Mouse (Mus musculus) forebrain, embryonic 11.5 days (tissue): ENCODE data around the gene Ccdc97. TPM values are rescaled to one million over a fixed set of nuclear protein-coding genes. Genes with fewer than 3 reads are reported as not detected.
"Not testable (repeated sequence)": the region's sequence is repeated elsewhere in the genome, so short reads cannot be mapped to it uniquely, and the experiment has no call there.

Source experiments
- ATAC-seq: fragments of 200-750 bp; cut with Nextera tagmentation; replicated peaks from 2 replicates; pipeline ENCODE4 v1.8.0; 2017; ENCODE audit warnings: moderate TSS enrichment; ENCODE audit not compliant: low FRiP score
- DNase-seq: peaks from one replicate; pipeline ENCODE4 v3.0.0-alpha.2; 2017; ENCODE audit warnings: low spot score
- H3K27ac ChIP-seq: fragments of 300-500 bp; sonication (generic); 2 replicates; pipeline ENCODE4 v1.5.1; 2014; ENCODE audit warnings: low read depth, low read length
- H3K27me3 ChIP-seq: fragments of 300-500 bp; sonication (generic); 2 replicates; pipeline ENCODE4 v1.6.1; 2014; ENCODE audit warnings: mild to moderate bottlenecking, low read length, mixed read lengths; ENCODE audit not compliant: control insufficient read depth, insufficient read depth
- H3K36me3 ChIP-seq: fragments of 300-500 bp; sonication (generic); 2 replicates; pipeline ENCODE4 v1.6.1; 2014; ENCODE audit warnings: mild to moderate bottlenecking, low read length, moderate library complexity, mixed read lengths; ENCODE audit not compliant: control insufficient read depth, insufficient read depth
- H3K4me1 ChIP-seq: fragments of 300-500 bp; sonication (generic); replicated peaks from 2 replicates; pipeline ENCODE4 v1.6.1; 2014; ENCODE audit warnings: low read length, mixed read lengths; ENCODE audit not compliant: control insufficient read depth, insufficient read depth
- H3K4me2 ChIP-seq: fragments of 300-500 bp; sonication (generic); 2 replicates; pipeline ENCODE4 v1.6.1; 2014; ENCODE audit warnings: low read depth, mild to moderate bottlenecking, low read length, moderate library complexity, mixed read lengths; ENCODE audit not compliant: severe bottlenecking
- H3K4me3 ChIP-seq: fragments of 300-500 bp; sonication (generic); 2 replicates; pipeline ENCODE4 v1.5.1; 2014; ENCODE audit warnings: low read depth, low read length
- H3K9ac ChIP-seq: fragments of 300-500 bp; sonication (generic); 2 replicates; pipeline ENCODE4 v1.6.1; 2014; ENCODE audit warnings: low read length
- H3K9me3 ChIP-seq: fragments of 300-500 bp; sonication (generic); 2 replicates; pipeline ENCODE4 v1.6.1; 2016; ENCODE audit warnings: low read length, mixed read lengths; ENCODE audit not compliant: control insufficient read depth
- WGBS: fragments of 180-500 bp; shearing (Covaris S2); extraction: QIAGEN DNeasy Blood & Tissue Kit; methylation state at CpG from one replicate; pipeline ENCODE4 v1.1.7; 2014; 5-methylcytosine and 5-hydroxymethylcytosine counted together
- polyA plus RNA-seq: library from polyadenylated mRNA; unstranded; fragments of >200 nt; fragmentation: Nextera tagmentation; extraction: Ambion mirVana; gene quantifications from 2 replicates; pipeline ENCODE4 v1.2.1, GENCODE M21; 2014

The Ccdc97 gene
- polyA plus RNA-seq, 1 experiment from 2014 or later, result 37.8 TPM

GRCm38 (mm10) chr7:25731294-25732055 is 12.6 kb upstream of the Ccdc97 start:
- WGBS, result 92% methylated on average over 8 of the region's 8 CpGs
- H3K36me3 ChIP-seq, result peaks cover 40% of the 10 kb centered on the region
- H3K9ac ChIP-seq, result no peak overlapping the region
- DNase-seq (no peak), ATAC-seq (no peak)
- no peaks in the 10 kb centered on the region for H3K27me3 ChIP-seq
- no peaks in the 10 kb centered on the region for H3K9me3 ChIP-seq
- H3K27ac ChIP-seq, result no peak overlapping the region
- H3K4me3 ChIP-seq, result no peak overlapping the region
- no peaks in the 10 kb centered on the region for H3K4me1 ChIP-seq
- no peak overlapping the region for H3K4me2 ChIP-seq

GRCm38 (mm10) chr7:25729862-25730261 is 11.0 kb upstream of the Ccdc97 start:
- Histone ChIP-seq H3K9ac (no peak overlapping the region), H3K4me3 (no peak overlapping the region), H3K4me2 (no peak overlapping the region), H3K9me3 (no peaks in the 10 kb centered on the region), H3K4me1 (no peaks in the 10 kb centered on the region), H3K27me3 (no peaks in the 10 kb centered on the region), H3K36me3 (peaks cover 45% of the 10 kb centered on the region), H3K27ac (no peak overlapping the region)
- 94% methylated on average over 2 of the region's 2 CpGs for WGBS
- ATAC-seq (no peak), DNase-seq (no peak)

GRCm38 (mm10) chr7:25729396-25729795 is 10.5 kb upstream of the Ccdc97 start:
- no peaks in the 10 kb centered on the region for H3K27me3 ChIP-seq
- no peaks in the 10 kb centered on the region for H3K4me1 ChIP-seq
- H3K36me3 ChIP-seq, result peaks cover 48% of the 10 kb centered on the region
- ATAC-seq (no peak), DNase-seq (no peak)
- H3K9me3 ChIP-seq, result no peaks in the 10 kb centered on the region
- H3K4me3 ChIP-seq, result no peak overlapping the region
- no peak overlapping the region for H3K27ac ChIP-seq
- whole genome bisulfite sequencing, result 77% methylated on average over 2 of the region's 2 CpGs
- no peak overlapping the region for H3K4me2 ChIP-seq
- H3K9ac ChIP-seq, result no peak overlapping the region

GRCm38 (mm10) chr7:25727800-25728199 is 8.9 kb upstream of the Ccdc97 start:
- no peak overlapping the region for H3K4me2 ChIP-seq
- WGBS, result 92% methylated on average over 5 of the region's 5 CpGs
- peaks cover 54% of the 10 kb centered on the region for H3K36me3 ChIP-seq
- no peak overlapping the region for H3K27ac ChIP-seq
- no peak overlapping the region for H3K4me3 ChIP-seq
- no peak for ATAC-seq
- H3K27me3 ChIP-seq, result no peaks in the 10 kb centered on the region
- no peaks in the 10 kb centered on the region for H3K9me3 ChIP-seq
- DNase-seq, result no peak
- no peak overlapping the region for H3K9ac ChIP-seq
- no peaks in the 10 kb centered on the region for H3K4me1 ChIP-seq

GRCm38 (mm10) chr7:25725886-25726285 is 7.0 kb upstream of the Ccdc97 start:
- no peaks in the 10 kb centered on the region for H3K27me3 ChIP-seq
- H3K4me2 ChIP-seq, result no peak overlapping the region
- H3K27ac ChIP-seq, result no peak overlapping the region
- H3K4me3 ChIP-seq, result no peak overlapping the region
- WGBS, result 89% methylated on average over 19 of the region's 19 CpGs
- DNase-seq (no peak), ATAC-seq (no peak)
- H3K9me3 ChIP-seq, result no peaks in the 10 kb centered on the region
- peaks cover 48% of the 10 kb centered on the region for H3K36me3 ChIP-seq
- H3K4me1 ChIP-seq, result no peaks in the 10 kb centered on the region
- H3K9ac ChIP-seq, result no peak overlapping the region

GRCm38 (mm10) chr7:25721776-25722175 is 2.9 kb upstream of the Ccdc97 start:
- H3K4me2 ChIP-seq, H3K9ac ChIP-seq, H3K4me1 ChIP-seq, H3K27me3 ChIP-seq, H3K9me3 ChIP-seq, DNase-seq, H3K27ac ChIP-seq, ATAC-seq, H3K4me3 ChIP-seq: not testable (repeated sequence)
- peaks cover 42% of the 10 kb centered on the region for H3K36me3 ChIP-seq

- Histone ChIP-seq H3K36me3 (peaks cover 37% of the 10 kb centered on the region), H3K27me3 (no peaks in the 10 kb centered on the region), H3K27ac (no peak overlapping the region), H3K4me2 (no peak overlapping the region), H3K9me3 (no peaks in the 10 kb centered on the region), H3K4me3 (no peak overlapping the region), H3K9ac (no peak overlapping the region), H3K4me1 (peaks cover 2% of the 10 kb centered on the region; the same call in 1 of the 2 replicates)
- DNase-seq (no peak), ATAC-seq (no peak)
- 90% methylated on average over 5 of the region's 5 CpGs for WGBS
Measured at GRCm38 (mm10) chr7:25720760-25721159, 1.9 kb upstream of the Ccdc97 start.

- ATAC-seq, result peak; percentile 57
- 62% methylated on average over 10 of the region's 10 CpGs for WGBS
- no peak overlapping the region for H3K9ac ChIP-seq
- no peak overlapping the region for H3K4me2 ChIP-seq
- H3K4me1 ChIP-seq, result peaks cover 2% of the 10 kb centered on the region; the same call in 1 of the 2 replicates
- no peak overlapping the region for H3K27ac ChIP-seq
- DNase-seq, result peak; percentile 89
- peaks cover 31% of the 10 kb centered on the region for H3K36me3 ChIP-seq
- H3K4me3 ChIP-seq, result no peak overlapping the region
- no peaks in the 10 kb centered on the region for H3K27me3 ChIP-seq
- H3K9me3 ChIP-seq, result no peaks in the 10 kb centered on the region
Measured at GRCm38 (mm10) chr7:25719761-25720610, 1.1 kb upstream of the Ccdc97 start.
